Mouse (Mus musculus) adipocyte (in vitro differentiated cells): ENCODE measurements around the gene St8sia1.
A peak's percentile ranks its signal among the peaks of the same experiment; 100 is the strongest.

ENCODE experiments used
- DNase-seq: peaks from one replicate; pipeline ENCODE4 v3.0.0-alpha.2; 2016; ENCODE audit warnings: low spot score

The St8sia1 gene

DNA sequence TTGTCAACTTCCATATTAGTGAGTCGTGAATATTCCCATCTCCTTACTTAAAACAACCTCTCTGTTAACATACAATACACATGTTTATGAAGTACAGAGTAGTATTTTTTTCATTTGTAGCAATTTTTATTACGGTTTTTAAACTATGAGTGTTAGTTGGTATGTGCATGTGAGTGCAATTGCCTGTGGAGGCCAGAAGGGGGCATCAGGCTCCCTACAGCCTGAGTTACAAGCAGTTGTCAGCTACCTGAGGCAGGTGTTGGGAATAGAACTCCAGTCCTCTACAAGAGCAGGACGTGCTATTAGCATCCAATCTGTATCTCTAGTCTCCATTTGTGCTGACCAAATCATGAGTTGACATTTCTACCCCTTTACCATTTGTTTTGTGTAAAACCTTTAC, 19.8 kb downstream of the St8sia1 start:
- no peak for DNase-seq

DNA sequence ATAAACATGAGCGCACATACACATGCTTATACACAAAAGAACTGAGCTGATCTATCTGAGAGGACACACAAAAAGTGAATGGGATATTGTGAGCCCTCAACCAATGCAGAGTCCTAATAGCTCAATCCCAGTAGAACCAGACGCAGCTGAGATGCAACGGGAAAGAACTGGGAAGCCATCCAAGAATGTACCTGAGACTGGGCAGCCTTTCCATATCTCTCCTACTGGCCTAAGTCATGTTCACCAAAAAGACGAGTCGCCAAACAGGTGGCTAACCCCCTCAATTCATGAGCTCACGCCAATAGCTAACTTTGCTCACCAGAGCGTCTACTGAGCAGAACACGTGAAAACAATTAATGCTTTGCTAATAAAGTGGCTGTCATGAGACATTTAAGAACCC, 20.8 kb downstream of the St8sia1 start:
- no peak for DNase-seq

DNA sequence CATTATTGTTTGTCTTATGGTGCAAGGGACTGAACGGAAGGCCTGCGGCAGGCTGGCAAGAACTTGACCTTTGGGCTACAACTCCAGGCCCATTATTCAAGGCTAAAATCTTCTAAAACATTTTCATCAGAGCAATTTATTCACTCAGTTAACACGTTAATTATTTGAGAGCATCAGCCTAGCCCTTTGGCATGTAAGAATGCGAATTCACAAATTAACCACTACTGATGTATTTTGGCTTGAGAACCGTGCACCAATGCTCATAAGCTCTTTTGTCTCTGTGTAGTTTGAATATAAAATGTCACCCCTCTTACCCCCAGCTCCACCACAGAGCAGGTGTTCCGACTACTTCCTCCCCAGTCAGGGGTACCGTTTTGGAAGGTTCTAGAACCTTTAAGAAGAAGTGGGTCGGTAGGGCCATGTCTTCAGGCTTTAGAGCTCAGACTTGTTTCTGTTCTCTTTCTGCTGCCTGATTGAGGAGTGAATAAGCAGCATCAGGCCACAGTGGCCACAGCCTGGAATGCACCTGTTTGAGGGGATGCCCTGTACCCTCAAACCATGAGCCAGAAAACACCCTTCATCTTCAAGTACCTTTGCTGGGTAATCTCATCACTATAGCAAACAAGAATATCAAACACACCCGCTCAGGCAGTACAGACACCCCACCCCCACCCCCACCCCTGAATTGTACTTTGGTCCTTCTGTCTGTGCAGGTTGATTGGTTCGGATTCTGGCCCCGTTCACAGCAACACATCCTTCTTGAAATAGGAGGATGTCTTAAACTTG, 22.5 kb downstream of the St8sia1 start:
- no peak for DNase-seq

DNA sequence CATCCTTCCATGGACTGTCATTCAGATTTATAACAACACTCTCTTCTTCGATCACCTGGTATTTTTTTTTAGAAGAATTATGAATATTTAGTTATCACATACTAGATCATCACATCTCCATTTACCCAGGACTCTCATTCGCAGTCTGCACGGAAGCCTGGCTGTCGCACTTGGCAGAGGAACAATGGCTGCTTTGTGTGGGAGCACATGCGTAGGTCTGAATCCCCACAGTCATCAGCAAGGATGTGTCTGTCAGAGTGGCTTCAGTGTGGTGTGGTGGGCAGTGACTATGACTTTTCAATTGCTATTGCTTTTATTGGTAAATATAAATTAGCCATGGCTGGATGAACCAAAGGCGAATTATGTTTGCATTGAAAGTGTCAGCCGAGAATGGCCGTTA, 23.2 kb downstream of the St8sia1 start:
- no peak for DNase-seq

DNA sequence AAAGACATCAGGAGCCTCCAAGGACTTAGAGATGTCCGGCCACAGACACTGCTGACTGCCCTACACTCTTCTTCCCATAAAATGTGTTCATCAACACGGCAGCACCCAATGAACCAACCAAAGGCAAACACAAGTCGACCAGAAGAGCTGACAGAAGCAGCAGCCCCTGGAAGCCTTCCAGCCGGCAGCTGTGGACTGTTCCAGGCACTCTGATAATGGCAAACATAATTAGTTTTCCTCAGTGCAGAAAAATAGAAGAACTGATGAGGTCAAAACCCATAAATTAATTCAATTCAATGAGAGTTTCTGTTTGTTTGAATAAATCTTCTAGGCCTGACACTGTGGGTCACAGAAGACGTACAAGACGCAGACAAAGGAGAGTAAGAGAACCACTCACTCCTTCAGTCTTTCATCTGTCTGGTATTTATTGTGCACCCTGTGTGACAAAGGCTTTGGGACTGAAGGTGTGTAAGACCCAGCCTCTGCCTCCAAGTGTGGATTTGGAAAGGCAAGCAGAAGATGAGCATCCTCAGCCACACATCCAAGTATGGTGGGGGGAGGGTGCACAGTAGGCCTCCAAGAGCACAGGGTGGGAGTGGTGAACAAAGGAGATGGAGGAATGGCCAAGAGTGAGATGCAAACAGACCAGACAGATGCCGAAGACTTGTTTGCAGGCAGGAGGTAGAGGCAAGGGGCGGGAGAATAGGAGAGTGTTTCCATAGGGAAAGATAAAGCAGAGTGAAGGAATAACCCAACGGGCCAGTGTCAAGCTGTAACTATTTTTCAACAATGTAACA, 25.5 kb downstream of the St8sia1 start:
- DNase-seq, result no peak

DNA sequence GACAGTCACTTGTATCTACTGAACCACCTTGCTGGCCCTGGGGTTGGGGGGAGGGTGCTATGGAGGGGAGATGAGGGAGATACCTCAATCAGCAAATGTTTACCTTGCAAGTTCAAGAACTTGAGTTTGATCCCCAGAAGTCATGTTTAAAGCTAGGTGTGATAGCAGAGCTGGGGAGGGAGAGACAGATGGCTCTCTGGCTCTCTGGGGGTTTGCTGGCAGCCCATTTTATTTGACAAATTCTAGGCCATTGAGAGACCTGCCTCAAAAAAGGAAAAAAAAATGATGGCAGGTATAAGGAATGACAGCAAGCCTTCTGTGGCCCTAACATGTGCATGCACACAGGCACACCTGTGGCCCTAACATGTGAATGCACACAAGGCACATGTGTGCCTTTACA, 26.2 kb downstream of the St8sia1 start:
- DNase-seq, result no peak

DNA sequence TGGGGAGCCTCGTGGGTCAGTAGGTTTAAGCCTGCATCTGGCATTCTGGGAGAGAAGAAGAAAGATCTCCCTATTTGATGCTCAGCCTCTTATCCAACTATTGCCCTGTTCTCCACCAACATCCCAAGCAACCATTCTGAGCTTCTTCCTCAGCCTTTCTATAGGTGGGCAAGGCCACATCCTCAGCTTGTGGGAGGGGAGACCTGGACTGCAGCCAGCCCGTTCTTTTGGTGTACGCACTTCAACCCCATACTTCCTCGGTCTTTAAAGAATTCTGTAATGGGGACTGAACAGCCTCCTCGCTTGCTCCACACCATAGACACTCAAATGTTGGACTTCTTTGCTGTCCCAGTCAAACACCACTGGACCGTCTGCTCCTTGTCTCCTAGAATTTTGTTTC, 31.7 kb downstream of the St8sia1 start:
- DNase-seq, result no peak

DNA sequence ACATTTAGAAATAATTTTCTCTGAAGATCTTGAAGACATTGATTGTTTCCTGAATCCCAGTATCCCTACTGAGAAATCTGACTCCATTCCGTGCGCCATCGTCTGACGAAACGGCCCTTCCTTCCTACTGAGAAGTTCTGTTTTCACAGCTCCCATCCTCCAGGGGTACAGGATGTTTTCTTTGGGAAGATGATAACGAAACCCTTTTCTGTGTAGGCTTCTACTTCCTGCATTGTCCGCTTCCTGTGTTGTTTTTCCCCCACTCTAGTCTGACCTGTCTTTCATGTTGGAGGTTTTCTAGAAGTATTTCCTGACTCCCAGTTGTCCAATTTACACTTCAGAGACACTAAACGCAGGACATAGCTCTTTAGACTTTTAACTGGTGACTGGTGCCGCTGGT, 32.1 kb downstream of the St8sia1 start:
- DNase-seq, result no peak

DNA sequence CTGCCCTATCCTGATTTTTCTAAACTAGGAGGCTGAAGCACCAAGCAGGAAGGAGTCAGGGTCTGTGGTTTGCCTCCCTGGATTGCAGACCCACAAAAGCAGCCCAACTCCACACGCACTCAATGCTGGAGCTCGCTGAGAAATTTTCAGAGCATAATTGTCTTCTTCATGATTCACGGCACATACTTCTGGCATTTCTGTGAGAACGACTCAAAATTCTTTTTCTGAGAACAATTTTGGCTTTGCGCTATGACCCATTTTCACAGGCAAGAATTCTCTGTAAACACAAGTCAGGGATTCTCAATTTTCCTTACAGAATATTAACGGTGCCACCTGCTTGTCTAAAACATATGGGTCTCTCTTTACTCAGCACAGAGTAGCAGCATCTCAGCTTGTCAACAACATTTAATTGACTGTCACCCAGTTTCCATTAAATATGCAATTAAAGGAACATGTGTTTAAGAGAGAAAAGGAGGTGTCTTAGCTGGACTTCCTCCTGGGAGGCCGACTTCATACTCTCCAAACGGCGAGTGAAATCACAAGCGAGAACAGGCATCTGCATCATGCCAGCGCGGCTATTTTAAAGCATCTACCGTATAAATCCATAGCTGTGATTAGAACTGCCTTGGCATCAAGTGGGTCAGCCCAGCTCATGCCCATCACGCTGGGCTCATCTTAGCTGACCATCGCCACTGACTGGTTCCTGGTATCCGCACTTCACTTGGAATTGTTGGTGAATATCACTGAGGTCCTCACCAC, 35.5 kb downstream of the St8sia1 start:
- no peak for DNase-seq

DNA sequence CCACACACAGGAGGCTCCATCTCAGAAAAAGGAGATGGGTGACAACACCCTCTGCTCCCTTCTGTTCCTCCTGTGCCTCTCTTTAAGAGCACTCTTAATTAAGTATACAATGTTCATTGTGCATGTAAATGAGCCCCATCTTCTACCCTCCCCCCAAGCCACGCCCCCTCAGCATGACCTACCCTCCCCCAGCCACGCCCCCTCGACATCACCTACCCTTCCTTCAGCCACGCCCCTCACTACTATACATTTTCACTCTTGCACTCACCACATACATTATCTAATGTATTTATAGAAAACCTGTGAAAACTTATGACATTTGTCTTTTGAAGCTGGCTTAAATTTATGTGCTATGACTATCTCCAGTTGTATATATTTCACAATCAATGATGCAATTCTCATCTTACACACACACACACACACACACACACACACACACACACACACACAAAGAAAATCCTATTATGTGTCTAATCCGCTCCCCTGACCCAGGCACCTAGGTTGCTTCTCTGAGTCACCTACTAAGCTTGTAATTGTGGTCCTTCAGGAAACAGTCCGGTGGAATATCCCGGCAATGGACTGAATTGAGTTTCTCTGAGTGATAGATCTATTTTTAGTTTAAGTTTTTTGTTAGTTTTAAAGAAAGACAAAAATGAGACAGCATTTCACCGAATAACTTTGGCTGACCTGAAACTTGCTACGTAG, 37.2 kb downstream of the St8sia1 start:
- DNase-seq, result no peak

DNA sequence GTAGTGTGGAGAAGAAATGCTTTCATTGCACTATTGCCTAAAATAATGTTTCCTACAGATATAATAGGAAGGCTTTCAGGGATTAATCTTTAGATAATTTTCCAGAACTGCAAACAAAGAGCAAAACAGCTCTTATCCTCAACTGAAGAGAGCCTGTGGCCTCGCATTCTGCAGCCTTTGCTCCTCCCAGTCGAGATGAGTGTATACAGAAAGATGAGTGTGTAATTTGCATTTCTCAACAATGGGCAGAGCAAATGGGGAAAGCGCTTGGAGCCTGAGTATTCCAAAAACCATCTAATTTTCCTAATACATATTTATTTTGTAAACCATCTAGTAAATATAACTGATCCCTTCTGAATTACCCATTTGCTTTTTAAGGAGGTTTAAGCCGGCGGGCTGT, 38.3 kb downstream of the St8sia1 start:
- DNase-seq, result no peak

DNA sequence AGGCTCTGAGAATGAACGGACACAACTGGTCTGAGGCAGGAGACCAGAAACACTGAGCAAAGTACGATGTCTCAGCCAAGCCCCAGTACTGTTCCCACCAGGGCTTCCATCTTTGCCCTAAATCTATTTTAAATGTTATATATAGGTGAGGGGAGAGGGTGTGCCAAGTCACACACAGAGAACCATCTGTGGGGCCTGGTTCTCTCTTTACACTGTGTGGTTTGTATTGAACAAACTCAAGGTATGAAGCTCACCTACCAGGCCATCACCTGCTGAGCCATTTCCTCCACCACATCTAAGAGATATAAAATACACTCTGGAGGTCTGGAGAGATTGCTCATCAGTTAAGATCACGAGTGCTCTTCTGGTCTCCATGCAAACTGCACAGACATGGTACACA, 38.9 kb downstream of the St8sia1 start:
- DNase-seq, result no peak

DNA sequence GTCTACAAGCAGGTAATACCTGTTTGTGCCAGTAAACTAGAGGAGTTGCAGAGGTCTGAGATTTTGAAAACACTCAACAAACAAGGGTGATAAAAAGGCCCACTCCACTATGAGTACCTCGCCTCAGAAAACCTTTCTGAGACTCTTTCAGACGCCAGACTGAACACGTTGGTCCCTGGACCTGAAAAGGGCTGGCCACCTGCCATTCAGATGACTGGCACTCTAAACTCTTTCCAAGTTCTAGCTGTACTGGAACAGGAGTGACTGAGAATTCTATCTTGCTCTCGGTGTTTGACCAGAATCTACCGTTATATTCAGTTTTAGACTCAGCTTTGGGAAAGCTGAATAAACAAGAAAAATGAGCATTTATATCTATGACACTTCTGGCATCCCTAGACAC, 43.4 kb downstream of the St8sia1 start:
- peak; percentile 20 for DNase-seq

DNA sequence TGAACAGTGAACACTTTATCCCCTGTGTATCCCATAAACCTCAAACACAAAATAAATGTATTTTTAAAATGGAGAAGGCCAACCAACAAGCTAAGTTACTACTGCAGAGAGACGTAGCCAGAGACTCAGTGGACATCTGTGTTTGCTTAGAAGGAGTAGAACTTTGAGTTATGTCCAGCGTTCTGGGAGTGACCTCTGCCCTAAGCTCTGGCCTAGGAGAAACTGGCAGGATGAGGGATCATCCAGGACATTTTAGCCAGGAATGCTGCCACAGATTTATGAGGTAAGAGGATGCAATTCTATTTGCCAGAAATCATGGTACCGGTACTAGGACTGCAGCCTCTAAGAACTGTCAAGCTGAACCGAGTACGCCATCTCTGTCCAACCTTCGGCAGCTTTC, 45.6 kb downstream of the St8sia1 start:
- peak; percentile 10 for DNase-seq

DNA sequence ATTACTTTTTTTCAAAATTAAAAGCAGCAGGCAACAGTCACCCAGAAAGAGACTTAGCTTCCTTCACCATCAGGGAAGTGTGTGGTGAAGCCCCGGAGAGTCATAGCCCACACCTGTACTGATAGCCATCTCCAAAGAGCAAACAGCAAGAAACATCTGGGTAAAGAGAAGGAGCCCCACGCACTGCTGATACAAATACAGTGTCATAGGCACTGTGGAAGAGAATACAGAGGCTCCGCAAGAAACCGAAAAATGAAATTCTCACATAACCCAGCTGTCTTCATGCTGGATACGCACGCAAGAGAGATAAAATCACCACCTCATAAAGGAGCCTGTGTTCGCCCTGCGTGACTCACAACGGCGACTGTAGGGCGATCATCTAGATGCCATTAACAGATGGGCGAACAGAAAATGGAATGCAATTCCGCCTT, 46.8 kb downstream of the St8sia1 start:
- no peak for DNase-seq

DNA sequence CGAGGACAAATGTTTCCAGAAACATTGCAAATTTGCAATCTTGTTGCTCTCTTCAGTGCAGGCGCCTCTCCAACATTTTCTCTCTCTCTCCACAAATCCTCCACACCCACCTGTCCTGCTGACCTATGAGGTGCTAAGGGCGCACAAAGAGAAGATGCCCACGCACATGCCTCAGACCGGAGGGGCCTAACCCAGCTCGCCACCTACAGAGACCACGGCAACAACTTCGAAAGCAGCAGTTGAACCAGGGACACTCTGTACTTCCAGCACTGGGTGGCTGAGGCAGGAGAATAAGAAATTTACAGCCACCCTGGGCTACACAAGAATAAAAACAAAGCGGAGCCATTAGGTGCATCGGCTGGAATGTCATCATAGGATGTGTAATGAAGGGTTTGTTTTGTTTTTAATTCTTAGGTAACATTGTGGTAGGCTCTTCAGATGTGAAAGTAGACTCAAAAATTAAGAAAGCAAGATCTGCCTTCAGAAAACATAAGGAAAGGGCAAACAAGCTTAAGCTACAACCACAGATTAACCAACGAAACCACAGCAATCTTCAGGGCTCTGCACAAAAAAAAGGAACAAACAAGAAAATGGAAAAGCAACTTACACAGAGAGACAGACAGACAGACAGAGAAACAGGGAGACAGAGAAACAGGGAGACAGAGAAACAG, 47.8 kb downstream of the St8sia1 start:
- DNase-seq, result no peak

DNA sequence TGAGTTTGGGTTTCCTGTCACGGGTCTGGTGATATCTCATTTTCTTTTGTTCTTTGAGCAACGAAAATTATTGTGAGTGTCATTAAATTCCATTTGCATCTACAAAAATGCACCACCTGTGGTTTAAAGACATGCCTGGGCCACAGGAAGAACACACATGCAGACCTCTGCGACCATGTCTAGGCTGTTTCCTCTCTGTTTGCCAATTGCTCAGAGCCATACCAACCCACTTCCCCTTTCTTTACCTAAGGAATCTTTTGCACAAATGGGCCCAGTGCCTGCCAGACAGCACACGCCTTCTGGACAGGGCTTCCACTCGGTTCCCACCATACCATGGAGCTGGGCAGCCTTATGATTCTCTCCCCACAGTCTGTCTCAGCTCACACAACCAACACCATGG, 48.8 kb downstream of the St8sia1 start:
- no peak for DNase-seq

DNA sequence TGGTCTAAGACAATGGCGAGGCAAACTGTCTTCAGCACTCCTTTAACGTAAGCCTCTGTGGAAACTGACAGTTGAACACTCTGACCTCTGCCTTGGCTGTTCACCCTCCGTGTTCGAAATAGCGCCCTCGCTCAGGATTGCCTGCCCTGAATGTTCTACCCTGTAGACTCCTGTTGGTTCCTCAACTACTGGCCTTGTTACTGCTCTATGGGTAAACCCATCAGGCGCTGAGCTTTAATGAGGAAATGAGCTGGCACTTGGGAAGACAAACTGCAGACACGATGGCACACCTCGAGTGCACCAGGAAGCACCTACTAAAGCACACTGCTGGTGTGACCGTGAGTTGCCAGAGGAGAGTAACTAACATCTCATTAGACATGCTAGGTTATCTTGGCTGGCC, 49.6 kb downstream of the St8sia1 start:
- no peak for DNase-seq

DNA sequence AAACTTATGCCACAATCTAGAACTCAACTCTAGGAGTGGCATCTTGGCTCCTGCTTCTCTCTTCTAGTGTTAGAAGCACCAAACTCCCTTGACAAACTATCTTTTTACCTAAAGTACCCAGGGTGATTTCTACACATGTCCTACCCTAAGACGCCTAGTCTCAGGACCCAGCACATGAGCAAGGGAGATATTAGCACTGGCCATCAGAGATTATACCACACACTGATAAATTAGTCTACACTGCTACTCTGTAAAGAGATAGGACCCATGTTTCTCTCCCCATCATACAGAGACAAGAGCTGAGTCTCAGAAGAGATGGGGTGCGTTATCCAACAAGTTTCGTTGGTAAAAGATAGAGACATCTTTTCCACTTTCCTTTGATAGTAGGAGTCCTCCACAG, 53.0 kb downstream of the St8sia1 start:
- DNase-seq, result no peak

DNA sequence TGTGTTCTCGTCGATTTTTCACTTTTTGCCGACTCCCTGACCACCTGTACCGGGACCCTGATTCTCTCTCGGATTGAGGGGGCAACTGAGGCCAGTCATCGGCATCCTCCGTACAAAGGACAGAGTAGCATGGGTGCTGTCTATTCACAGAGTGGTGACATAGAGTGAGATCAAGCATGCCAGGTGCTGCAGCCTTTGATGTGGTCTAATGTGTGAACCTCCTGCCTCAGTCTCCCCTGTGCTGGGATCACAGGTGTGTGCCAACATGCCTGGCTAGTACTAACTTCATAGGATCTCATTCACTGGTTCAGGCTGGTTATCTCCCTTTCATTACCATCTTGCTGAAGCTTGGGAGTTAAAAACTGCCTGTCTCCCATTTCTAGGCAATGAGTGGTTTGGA, 53.5 kb downstream of the St8sia1 start:
- no peak for DNase-seq

DNA sequence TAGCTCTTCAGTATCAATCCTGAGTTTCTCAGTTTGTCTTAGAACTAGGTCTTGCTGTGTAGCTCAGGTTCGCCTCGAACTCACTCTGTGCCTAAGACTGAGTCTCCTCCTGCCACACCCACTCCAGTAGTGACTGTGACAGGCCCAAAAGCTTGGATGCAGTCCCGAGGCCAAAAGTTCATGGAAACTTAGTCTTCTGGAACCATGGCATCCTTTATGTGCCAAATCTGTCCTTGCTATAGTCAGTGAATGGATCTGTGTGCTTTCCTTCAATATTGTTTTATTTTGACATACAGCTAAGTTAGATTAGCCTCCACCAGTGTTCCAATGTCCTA, 54.5 kb downstream of the St8sia1 start:
- DNase-seq, result peak; percentile 36
